Mouse (Mus musculus): ENCODE results near the gene Kctd17. TPM values are rescaled to one million over a fixed set of nuclear protein-coding genes. Genes with fewer than 3 reads are reported as not detected.

Gene Kctd17
- polyA plus RNA-seq, 1 experiment from 2014 or later: 30.3 TPM

DNA sequence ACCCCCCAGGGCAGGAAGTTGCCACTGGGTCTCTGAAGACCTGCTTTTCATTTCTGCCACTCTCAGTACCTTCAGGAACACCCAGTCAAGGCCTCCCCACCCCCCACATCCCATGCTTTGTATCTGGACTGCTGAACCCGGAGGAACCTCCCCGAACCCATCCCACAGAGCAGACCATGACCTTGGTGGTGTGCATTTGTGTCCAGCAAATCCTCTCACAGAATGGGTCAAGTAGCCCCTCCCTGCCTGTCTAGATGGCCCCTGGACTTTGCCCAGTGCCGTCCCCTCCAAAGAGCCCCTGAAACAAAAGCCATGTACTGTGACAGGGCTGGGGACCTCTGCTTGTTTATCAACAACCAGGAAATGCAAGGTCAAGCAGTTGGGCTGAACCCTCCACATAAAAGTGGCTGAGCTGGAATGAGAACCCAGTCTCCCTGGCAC, 25.0 kb upstream of the Kctd17 start:
- H3K36me3 ChIP-seq: no peaks in the 10 kb centered on the region
- no peak for DNase-seq (ENCODE audit: low spot score)
- 0 out of 2 replicates have a peak overlapping the region, but pooled peaks have one; percentile 16 for H3K4me3 ChIP-seq
- H3K4me1 ChIP-seq: peaks cover 38% of the 10 kb centered on the region
- H3K27me3 ChIP-seq (ENCODE audit: insufficient read depth, poor library complexity, severe bottlenecking): peaks cover 21% of the 10 kb centered on the region
- no peaks in the 10 kb centered on the region for H3K9me3 ChIP-seq
- WGBS: 58% methylated on average over 3 of the region's 3 CpGs
- peak overlapping the region; percentile 67 for H3K27ac ChIP-seq

DNA sequence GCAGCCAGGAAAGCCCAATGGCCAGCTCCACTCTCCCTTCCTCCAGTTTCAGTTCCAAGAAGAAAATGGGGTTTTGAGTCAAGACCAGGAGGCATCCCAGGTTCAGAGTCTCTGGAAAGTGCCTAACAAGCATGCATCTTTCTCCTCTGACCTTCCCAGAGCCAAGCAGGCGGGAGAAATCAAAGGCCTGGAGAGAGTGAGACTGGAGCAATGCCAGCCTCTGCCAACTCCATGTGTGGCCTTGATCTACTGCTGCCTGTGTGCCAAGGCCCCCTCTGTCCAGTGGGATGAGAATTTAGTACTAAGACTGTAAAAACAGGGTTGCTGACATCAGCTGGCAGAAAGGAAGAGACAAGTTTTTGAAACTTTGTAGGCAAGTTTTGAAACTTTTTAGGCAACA, 24.5 kb upstream of the Kctd17 start:
- 75% methylated on average over 1 of the region's 1 CpGs for whole genome bisulfite sequencing
- Histone ChIP-seq H3K27me3 (ENCODE audit: insufficient read depth, poor library complexity, severe bottlenecking) (peaks cover 24% of the 10 kb centered on the region), H3K36me3 (no peaks in the 10 kb centered on the region), H3K4me3 (peak overlapping the region; percentile 16; the same call in 1 of the 2 replicates), H3K27ac (peak overlapping the region; percentile 67), H3K9me3 (no peaks in the 10 kb centered on the region), H3K4me1 (peaks cover 38% of the 10 kb centered on the region)
- DNase-seq (ENCODE audit: low spot score): no peak

DNA sequence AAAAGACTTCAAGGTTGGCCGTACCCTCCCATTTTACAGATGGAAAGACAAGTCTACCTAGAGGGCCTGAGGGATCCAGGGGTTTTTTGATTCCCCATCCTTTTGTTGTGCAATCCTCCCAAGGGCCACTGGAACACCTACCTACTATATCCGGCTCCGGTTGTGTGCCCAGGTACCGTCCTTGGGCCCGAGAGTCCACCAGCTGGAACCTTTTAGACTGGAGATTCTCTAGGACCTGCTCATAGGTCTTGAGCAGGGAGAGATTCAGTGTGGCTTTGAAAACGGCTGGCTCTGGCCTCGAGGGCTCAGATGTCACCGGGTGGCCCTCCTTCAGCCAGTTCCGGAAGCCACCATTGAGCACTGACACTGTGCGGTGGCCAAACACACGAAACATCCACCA, 23.3 kb upstream of the Kctd17 start:
- 52% methylated on average over 11 of the region's 11 CpGs for WGBS
- Histone ChIP-seq H3K36me3 (no peaks in the 10 kb centered on the region), H3K27ac (peak overlapping the region; percentile 90; the same call in 1 of the 2 replicates), H3K4me1 (peaks cover 44% of the 10 kb centered on the region), H3K27me3 (ENCODE audit: insufficient read depth, poor library complexity, severe bottlenecking) (peaks cover 36% of the 10 kb centered on the region), H3K9me3 (no peaks in the 10 kb centered on the region), H3K4me3 (peak overlapping the region; percentile 80)
- DNase-seq (ENCODE audit: low spot score): no peak

DNA sequence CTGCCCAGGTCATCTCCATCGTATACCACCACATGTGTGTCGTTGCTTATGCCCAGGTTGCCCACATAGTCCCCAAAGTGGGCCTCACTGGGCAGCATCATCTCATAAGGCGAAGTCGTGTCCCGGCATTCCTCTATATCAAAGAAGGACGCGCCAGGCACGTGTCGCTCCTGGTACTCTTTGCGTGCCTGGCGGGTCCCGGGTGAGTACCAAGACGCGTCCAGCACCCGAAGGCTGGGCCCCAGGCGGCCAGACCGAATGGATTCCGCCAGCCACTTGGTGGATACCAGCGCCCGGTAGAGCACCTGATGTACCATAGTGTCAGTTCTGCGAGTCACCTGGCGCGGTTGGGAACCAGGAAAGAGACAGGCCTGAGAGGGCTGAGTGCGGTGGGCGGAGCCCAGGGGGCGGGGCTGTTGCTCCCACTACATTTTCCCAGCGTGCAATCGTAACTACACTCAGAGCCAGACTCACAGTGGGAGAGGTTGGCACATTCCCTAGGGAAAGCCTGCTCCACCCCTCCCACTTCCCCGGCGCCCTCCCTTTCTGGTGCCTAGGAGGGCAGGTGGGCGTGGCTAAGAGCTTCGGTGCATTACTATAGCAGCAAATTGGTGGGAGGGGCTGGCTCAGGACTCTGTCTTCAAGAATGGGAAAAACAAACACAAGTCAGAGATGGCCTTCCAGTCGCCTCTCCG, 22.7 kb upstream of the Kctd17 start, which contains the start of gene Tst:
Gene Tst, minus strand, starts transcription at position 391 of the 695 bp plus-strand sequence.
- DNase-seq (ENCODE audit: low spot score): peak; percentile 91
- Histone ChIP-seq H3K9me3 (no peaks in the 10 kb centered on the region), H3K4me1 (peaks cover 49% of the 10 kb centered on the region), H3K4me3 (peak within 1 kb of the TSS; percentile 80), H3K36me3 (no peaks in the 10 kb centered on the region), H3K27me3 (ENCODE audit: insufficient read depth, poor library complexity, severe bottlenecking) (peaks cover 42% of the 10 kb centered on the region), H3K27ac (peak within 1 kb of the TSS; percentile 90)
- 1% methylated on average over 34 of the region's 34 CpGs for WGBS

DNA sequence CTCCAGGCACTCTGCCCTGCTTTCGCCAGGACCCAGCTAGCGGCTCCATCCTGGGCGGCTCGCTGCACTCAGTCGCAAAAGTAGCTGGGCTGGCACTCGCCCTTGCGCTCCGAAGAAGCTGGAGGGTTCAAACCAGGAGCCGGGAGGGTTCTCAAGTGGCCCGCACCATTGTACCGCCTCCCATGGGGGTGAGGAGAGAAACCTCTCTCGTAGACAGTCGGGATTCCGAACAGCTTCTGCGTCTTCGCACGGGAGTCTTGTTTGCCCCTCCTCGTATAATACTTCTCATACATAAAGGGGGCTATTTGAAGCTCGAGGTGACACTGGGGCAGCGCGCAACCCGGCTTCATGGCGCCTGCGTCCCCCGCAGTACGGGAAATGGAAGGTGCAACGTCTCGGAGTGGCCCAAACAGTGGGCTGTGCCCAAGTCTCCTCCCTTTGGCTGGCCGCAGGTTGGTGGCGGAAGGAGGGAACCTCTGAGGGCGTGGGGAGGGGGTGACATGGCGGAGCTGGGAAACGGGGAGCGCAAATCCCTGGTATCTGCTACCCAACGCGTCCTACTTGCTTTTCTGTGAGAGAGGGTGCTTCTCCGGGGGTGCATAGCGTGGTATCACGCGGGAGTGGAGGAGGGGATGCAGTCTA, 21.9 kb upstream of the Kctd17 start, which contains the start of gene Mpst:
Gene Mpst, plus strand, starts transcription at position 124 of the 642 bp plus-strand sequence.
- no peaks in the 10 kb centered on the region for H3K9me3 ChIP-seq
- peak within 1 kb of the TSS; percentile 90 for H3K27ac ChIP-seq
- peaks cover 49% of the 10 kb centered on the region for H3K4me1 ChIP-seq
- H3K4me3 ChIP-seq: peak within 1 kb of the TSS; percentile 80
- H3K36me3 ChIP-seq: no peaks in the 10 kb centered on the region
- peaks cover 49% of the 10 kb centered on the region for H3K27me3 ChIP-seq (ENCODE audit: insufficient read depth, poor library complexity, severe bottlenecking)
- WGBS: under 1% methylated on average over 40 of the region's 40 CpGs
- DNase-seq (ENCODE audit: low spot score): peak; percentile 95

DNA sequence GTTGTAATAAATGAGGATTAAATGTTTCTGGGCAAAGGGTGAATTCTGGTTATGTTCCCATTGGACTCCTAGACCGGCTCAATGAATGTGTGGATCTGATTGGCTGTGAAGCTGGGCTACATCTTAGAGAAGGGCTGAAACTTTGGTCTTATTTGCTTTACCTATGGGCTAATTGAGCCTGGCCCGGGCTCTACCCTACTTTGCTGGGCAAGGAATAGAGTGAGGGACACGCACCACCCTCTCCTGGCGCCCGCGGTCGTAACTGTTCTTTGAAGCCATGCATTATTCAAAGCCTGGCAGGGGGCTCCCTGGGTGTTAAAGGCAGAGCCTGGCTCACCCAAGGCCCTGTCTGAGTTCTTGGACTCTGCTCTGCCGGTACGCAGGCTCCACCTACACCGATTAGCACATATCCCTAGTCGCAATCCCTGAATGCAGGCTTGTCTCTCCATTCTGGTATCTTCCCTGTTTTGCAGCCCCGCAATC, 18.8 kb upstream of the Kctd17 start:
- Histone ChIP-seq H3K4me1 (peaks cover 52% of the 10 kb centered on the region), H3K36me3 (no peaks in the 10 kb centered on the region), H3K4me3 (peak overlapping the region; percentile 57), H3K27me3 (ENCODE audit: insufficient read depth, poor library complexity, severe bottlenecking) (peaks cover 58% of the 10 kb centered on the region), H3K9me3 (no peaks in the 10 kb centered on the region), H3K27ac (peak overlapping the region; percentile 42; the same call in 1 of the 2 replicates)
- WGBS: 10% methylated on average over 12 of the region's 12 CpGs
- no peak for DNase-seq (ENCODE audit: low spot score)

DNA sequence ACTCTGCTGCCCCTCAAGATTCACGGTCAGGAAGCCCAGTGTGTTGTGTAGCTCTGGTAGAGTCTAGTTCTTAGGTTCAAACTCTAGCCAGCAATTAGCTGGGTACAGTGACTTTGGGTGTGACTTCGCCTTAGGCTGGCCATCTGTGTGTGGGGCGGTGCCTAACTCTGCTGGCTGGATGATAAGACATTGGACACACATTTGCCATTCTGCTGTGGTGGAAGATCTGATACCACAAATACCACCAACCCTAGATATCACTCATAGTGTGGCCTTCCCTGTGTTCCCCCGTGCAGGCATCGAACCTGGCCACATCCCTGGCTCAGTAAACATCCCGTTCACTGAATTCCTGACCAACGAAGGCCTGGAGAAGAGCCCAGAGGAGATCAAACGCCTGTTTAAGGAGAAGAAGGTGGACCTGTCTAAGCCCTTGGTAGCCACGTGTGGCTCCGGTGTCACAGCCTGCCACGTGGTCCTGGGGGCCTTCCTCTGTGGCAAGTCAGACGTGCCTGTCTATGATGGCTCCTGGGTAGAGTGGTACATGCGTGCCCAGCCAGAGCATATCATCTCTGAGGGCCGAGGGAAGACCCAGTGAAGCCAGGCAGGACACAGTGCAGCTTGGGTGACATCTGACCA, 15.2 kb upstream of the Kctd17 start:
- 77% methylated on average over 14 of the region's 14 CpGs for WGBS
- Histone ChIP-seq H3K4me3 (no peak overlapping the region), H3K9me3 (no peaks in the 10 kb centered on the region), H3K27ac (peak overlapping the region; percentile 69; the same call in 1 of the 2 replicates), H3K36me3 (no peaks in the 10 kb centered on the region), H3K27me3 (ENCODE audit: insufficient read depth, poor library complexity, severe bottlenecking) (peaks cover 45% of the 10 kb centered on the region), H3K4me1 (peaks cover 33% of the 10 kb centered on the region)
- peak; percentile 89 for DNase-seq (ENCODE audit: low spot score)

DNA sequence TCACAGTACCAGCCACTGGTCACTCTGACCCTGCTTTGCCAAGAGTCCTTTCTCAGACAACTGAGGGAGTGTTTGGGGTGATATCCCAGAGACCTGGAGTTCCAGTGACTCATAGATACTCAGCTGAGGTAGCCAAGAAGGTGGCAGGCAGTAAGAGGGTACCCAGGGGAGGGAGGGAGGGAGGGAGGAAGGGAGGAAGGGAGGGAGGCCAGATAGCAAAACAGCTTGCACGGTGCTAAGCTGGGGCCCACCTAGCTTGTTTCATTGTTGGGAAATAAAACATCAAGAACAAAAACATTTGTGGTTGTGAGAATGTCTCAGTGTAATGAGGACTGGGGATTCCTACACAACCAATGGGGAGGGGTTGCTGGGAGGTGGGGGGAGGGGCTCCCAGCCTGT, 14.6 kb upstream of the Kctd17 start:
- Histone ChIP-seq H3K9me3 (no peaks in the 10 kb centered on the region), H3K4me3 (no peak overlapping the region), H3K4me1 (peaks cover 33% of the 10 kb centered on the region), H3K27ac (peak overlapping the region; percentile 69; the same call in 1 of the 2 replicates), H3K36me3 (no peaks in the 10 kb centered on the region), H3K27me3 (ENCODE audit: insufficient read depth, poor library complexity, severe bottlenecking) (peaks cover 39% of the 10 kb centered on the region)
- DNase-seq (ENCODE audit: low spot score): no peak
- 57% methylated on average over 1 of the region's 1 CpGs for WGBS

DNA sequence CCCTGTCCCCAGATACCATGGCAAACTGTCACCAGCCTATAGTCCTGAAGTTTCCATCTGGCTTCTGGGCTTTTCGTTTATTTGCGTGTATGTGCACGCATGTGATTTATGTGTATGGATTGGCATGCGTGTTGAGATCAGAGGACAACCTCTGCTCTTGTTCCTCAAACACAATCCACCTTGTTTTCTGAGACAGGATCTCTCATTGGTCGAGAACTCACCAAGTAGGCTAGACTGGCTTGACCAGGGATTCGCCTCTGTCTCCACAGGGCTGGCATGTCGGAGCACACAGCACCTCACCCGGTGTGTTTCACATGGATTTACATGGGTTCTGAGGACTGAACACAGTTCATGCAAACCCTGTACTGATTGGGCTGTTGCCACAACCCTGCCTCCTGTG, 14.2 kb upstream of the Kctd17 start:
- Histone ChIP-seq H3K4me1 (peaks cover 33% of the 10 kb centered on the region), H3K9me3 (no peaks in the 10 kb centered on the region), H3K4me3 (no peak overlapping the region), H3K27me3 (ENCODE audit: insufficient read depth, poor library complexity, severe bottlenecking) (peaks cover 35% of the 10 kb centered on the region), H3K36me3 (no peaks in the 10 kb centered on the region), H3K27ac (peak overlapping the region; percentile 69; the same call in 1 of the 2 replicates)
- WGBS: 83% methylated on average over 8 of the region's 8 CpGs
- DNase-seq (ENCODE audit: low spot score): no peak

DNA sequence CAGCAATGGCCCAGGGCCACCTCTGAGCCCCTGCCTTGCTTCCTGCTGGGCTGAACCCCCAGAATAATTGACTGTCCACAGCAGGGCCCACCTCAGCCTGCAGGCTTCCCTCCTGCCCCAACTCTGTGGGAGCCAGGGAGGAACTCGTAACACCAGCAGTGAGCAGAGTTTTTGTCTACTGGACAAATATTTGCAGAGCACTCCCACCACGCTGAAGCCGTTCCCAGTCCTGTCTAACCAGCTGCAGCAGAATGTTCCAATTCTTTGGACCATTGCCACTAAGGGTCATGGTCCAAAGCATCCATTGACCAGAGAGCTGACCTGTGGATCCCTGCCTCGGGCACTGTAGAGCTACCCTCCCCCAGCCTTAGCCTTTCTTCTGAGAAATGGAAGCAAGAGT, 11.4 kb upstream of the Kctd17 start:
- Histone ChIP-seq H3K27me3 (ENCODE audit: insufficient read depth, poor library complexity, severe bottlenecking) (peaks cover 15% of the 10 kb centered on the region), H3K9me3 (no peaks in the 10 kb centered on the region), H3K4me1 (peaks cover 21% of the 10 kb centered on the region), H3K27ac (peak overlapping the region; percentile 23), H3K4me3 (no peak overlapping the region), H3K36me3 (no peaks in the 10 kb centered on the region)
- 52% methylated on average over 4 of the region's 4 CpGs for WGBS
- DNase-seq (ENCODE audit: low spot score): no peak

DNA sequence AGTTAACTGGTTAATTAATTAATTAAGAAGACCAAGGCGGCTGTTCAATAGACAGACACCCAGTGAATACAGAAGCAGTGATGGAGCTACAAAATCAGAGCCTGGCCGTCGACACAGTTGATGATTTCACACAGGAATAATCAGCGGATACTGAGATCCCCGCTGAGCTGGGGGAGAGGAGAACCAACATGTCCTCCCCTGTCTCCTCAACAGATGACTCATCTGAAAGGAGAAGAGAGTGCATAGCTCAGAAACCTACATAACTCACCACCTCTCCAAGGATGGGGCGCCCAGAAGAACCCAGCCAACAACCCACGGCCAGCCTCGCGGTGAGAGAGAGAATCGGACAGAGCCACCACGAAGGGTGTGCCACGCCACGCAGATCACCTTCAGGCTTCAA, 8.0 kb upstream of the Kctd17 start:
- 77% methylated on average over 13 of the region's 13 CpGs for WGBS
- H3K27ac ChIP-seq: no peak overlapping the region
- H3K4me1 ChIP-seq: peaks cover 12% of the 10 kb centered on the region
- H3K4me3 ChIP-seq: no peak overlapping the region
- no peaks in the 10 kb centered on the region for H3K9me3 ChIP-seq
- H3K36me3 ChIP-seq: no peaks in the 10 kb centered on the region
- H3K27me3 ChIP-seq (ENCODE audit: insufficient read depth, poor library complexity, severe bottlenecking): peaks cover 32% of the 10 kb centered on the region
- DNase-seq (ENCODE audit: low spot score): no peak

DNA sequence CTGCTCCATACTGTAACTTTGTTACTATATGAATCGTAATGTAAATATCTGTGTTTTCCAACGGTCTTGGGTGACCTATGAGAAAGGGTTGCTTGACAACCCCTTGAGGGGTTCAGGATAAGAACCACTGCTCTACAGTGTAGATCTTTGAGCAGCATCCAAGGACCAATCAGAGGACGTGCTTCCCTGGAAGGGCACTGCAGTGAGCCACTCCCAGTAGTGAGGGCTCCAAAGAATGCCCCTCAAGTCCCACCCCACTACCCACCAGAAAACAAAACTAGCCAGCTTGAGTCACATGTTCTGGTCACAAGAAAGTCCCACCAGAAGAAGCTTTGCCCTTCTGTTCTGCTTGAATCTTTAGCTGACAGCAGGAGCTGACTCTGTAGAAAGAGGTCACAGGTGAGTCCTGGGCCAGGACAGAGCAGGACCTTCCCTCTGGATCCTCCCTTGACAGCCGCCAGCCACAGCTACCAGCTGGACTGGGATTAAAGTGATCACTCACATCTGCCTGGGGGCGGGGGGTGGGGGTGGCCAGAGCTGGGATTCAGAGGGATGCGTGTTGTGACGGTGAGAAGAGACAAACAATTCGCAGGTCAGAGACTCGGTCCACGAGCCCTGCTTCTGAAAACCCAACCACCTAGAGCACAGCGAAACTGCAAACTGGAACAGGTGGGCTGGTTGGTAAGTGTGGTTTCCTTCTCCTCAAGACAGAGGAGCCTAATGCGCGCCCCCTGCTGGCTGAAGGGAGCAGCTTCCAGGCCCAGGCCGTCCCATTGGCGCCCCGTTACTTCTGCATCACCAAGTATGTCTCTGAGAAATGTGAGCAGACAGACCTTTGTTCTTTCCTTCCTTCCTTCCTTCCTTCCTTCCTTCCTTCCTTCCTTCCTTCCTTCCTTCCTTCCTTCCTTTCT, 6.1 kb upstream of the Kctd17 start:
- 0 out of 2 replicates have a peak overlapping the region, but pooled peaks have one; percentile 15 for H3K4me3 ChIP-seq
- peaks cover 7% of the 10 kb centered on the region for H3K4me1 ChIP-seq
- H3K9me3 ChIP-seq: no peaks in the 10 kb centered on the region
- 17% methylated on average over 16 of the region's 16 CpGs for WGBS
- 0 out of 2 replicates have a peak overlapping the region, but pooled peaks have one; percentile 42 for H3K27ac ChIP-seq
- peak; percentile 90 for DNase-seq (ENCODE audit: low spot score)
- peaks cover 37% of the 10 kb centered on the region for H3K27me3 ChIP-seq (ENCODE audit: insufficient read depth, poor library complexity, severe bottlenecking)
- H3K36me3 ChIP-seq: no peaks in the 10 kb centered on the region

All from heart, embryonic 10.5 days (tissue).